Mouse (Mus musculus): ENCODE data around the gene Iffo1. TPM values are rescaled to one million over a fixed set of nuclear protein-coding genes. Genes with fewer than 3 reads are reported as not detected.

Iffo1 gene
- total and polyA plus RNA-seq, 2 experiments from 2014 or later = 18.3 to 28.8 TPM

- Histone ChIP-seq H3K4me3 (ENCODE audit: low read depth, low read length) (peak overlapping the region; percentile 72), H3K36me3 (ENCODE audit: insufficient read depth) (peaks cover 37% of the 10 kb centered on the region), H3K27ac (ENCODE audit: low read depth, low read length) (peak overlapping the region; percentile 80), H3K4me1 (ENCODE audit: insufficient read depth) (peaks cover 17% of the 10 kb centered on the region), H3K4me2 (ENCODE audit: low read depth) (peak overlapping the region; percentile 84), H3K9ac (peak overlapping the region; percentile 87), H3K9me3 (ENCODE audit: low read length) (no peaks in the 10 kb centered on the region), H3K27me3 (ENCODE audit: insufficient read depth, low read length) (no peaks in the 10 kb centered on the region)
- no peak for TF ChIP-seq CTCF (IDR thresholded peaks at IDR 0.05; ENCODE audit: low read depth)
- WGBS = under 1% methylated on average over 37 of the region's 39 CpGs
- DNase-seq (peak; percentile 80), ATAC-seq (peak; percentile 46)
Measured at GRCm38 (mm10) chr6:125164672-125165327, 19.8 kb downstream of the Iffo1 start.

- ATAC-seq = peak; percentile 94
- no peaks in the 10 kb centered on the region for H3K27me3 ChIP-seq (ENCODE audit: insufficient read depth, low read length)
- peak overlapping the region; percentile 87 for H3K9ac ChIP-seq
- peak overlapping the region; percentile 84 for H3K4me2 ChIP-seq (ENCODE audit: low read depth)
- under 1% methylated on average over 36 of the region's 36 CpGs for WGBS
- H3K9me3 ChIP-seq (ENCODE audit: low read length) = no peaks in the 10 kb centered on the region
- H3K4me1 ChIP-seq (ENCODE audit: insufficient read depth) = peaks cover 17% of the 10 kb centered on the region
- H3K4me3 ChIP-seq (ENCODE audit: low read depth, low read length) = peak overlapping the region; percentile 72
- no peak for TF ChIP-seq CTCF (IDR thresholded peaks at IDR 0.05; ENCODE audit: low read depth)
- peak; percentile 97 for DNase-seq
- peaks cover 37% of the 10 kb centered on the region for H3K36me3 ChIP-seq (ENCODE audit: insufficient read depth)
- H3K27ac ChIP-seq (ENCODE audit: low read depth, low read length) = peak overlapping the region; percentile 80
Measured at GRCm38 (mm10) chr6:125165328-125165891, 20.4 kb downstream of the Iffo1 start.

DNA sequence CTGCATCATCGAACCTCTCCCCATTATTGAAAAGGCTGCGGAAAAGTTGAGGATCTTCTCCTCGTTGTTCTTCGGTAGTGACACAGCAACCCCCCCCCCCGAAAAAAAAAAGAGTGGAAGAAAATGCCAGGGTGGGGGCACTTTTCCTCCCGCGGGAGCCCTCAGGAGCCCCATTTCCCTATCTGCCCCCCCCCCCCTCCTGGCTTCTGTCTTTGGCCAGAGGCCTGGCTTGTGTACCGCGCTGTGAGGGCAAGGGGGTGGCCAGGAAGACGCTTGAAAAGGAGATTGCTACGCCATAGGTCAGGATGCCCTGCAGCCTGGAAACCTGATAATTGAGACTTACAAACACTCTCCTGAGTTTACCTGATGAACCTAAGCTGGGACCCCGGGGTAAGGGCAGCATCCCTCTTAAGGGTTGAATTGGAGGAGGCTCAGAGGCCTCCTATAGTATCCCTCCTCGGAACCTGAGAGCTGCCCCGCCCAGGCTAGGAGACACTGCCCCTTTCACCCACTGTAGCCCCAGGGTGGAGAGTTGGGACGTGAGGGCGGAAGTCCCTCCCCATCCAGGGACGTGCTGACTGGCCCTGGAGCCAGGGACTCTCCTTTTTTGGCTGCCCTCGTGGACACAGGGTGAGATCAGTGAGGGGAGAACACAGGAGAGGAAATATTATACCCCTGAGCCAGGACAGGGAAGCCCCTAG is 21.2 kb downstream of the Iffo1 start, which contains the start of gene Gapdh:
Gapdh (minus strand) TSS at position 417 of the 701 bp plus-strand sequence.
- Histone ChIP-seq H3K36me3 (ENCODE audit: insufficient read depth) (peaks cover 37% of the 10 kb centered on the region), H3K9me3 (ENCODE audit: low read length) (no peaks in the 10 kb centered on the region), H3K9ac (peak within 1 kb of the TSS; percentile 87), H3K27ac (ENCODE audit: low read depth, low read length) (peak within 1 kb of the TSS; percentile 80), H3K4me1 (ENCODE audit: insufficient read depth) (peaks cover 17% of the 10 kb centered on the region), H3K27me3 (ENCODE audit: insufficient read depth, low read length) (no peaks in the 10 kb centered on the region), H3K4me2 (ENCODE audit: low read depth) (peak within 1 kb of the TSS; percentile 84), H3K4me3 (ENCODE audit: low read depth, low read length) (peak within 1 kb of the TSS; percentile 72)
- TF ChIP-seq CTCF (IDR thresholded peaks at IDR 0.05; ENCODE audit: low read depth) = no peak
- peak; percentile 21 for ATAC-seq
- no peak for DNase-seq
- 3% methylated on average over 18 of the region's 18 CpGs for WGBS

- ATAC-seq (no peak), DNase-seq (peak; percentile 36)
- no peaks in the 10 kb centered on the region for H3K27me3 ChIP-seq (ENCODE audit: insufficient read depth, low read length)
- H3K9me3 ChIP-seq (ENCODE audit: low read length) = no peaks in the 10 kb centered on the region
- H3K4me1 ChIP-seq (ENCODE audit: insufficient read depth) = peaks cover 17% of the 10 kb centered on the region
- no peak for TF ChIP-seq CTCF (IDR thresholded peaks at IDR 0.05; ENCODE audit: low read depth)
- H3K27ac ChIP-seq (ENCODE audit: low read depth, low read length) = peak overlapping the region; percentile 80
- H3K36me3 ChIP-seq (ENCODE audit: insufficient read depth) = peaks cover 40% of the 10 kb centered on the region
- no peak overlapping the region for H3K4me3 ChIP-seq (ENCODE audit: low read depth, low read length)
- 15% methylated on average over 10 of the region's 10 CpGs for WGBS
- H3K4me2 ChIP-seq (ENCODE audit: low read depth) = peak overlapping the region; percentile 84
- H3K9ac ChIP-seq = peak overlapping the region; percentile 87
Measured at GRCm38 (mm10) chr6:125166861-125167650, 22.0 kb downstream of the Iffo1 start.

GRCm38 (mm10) chr6:125168086-125168485 is 23.0 kb downstream of the Iffo1 start:
- 90% methylated on average over 14 of the region's 14 CpGs for WGBS
- ATAC-seq (no peak), DNase-seq (no peak)
- no peak for TF ChIP-seq CTCF (IDR thresholded peaks at IDR 0.05; ENCODE audit: low read depth)
- H3K4me1 ChIP-seq (ENCODE audit: insufficient read depth) = peaks cover 17% of the 10 kb centered on the region
- no peaks in the 10 kb centered on the region for H3K9me3 ChIP-seq (ENCODE audit: low read length)
- H3K27ac ChIP-seq (ENCODE audit: low read depth, low read length) = no peak overlapping the region
- no peak overlapping the region for H3K4me3 ChIP-seq (ENCODE audit: low read depth, low read length)
- H3K9ac ChIP-seq = no peak overlapping the region
- no peaks in the 10 kb centered on the region for H3K27me3 ChIP-seq (ENCODE audit: insufficient read depth, low read length)
- H3K36me3 ChIP-seq (ENCODE audit: insufficient read depth) = peaks cover 50% of the 10 kb centered on the region
- no peak overlapping the region for H3K4me2 ChIP-seq (ENCODE audit: low read depth)

DNA sequence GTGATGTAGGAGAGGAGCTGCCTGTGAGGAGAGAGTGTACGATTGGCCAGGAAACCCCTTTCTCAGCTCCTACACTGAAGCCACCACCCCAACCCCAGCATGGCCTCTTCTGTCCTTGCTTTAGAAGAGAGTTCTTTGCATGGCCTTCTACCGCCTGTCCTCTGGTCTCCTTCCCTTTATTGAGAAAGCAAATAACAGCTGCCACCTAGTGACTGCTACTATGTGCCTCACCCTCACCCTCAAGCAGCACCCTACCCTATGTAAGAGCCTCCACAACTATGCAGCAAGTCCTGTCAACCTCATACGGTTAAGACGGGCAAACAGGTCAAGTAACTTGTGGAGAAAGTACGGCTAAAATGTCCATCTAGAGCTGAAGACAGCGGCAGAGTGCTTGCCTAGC is 25.2 kb downstream of the Iffo1 start:
- no peaks in the 10 kb centered on the region for H3K9me3 ChIP-seq (ENCODE audit: low read length)
- 0 out of 2 replicates have a peak, but pooled peaks have one; percentile 9 for TF ChIP-seq CTCF (IDR thresholded peaks at IDR 0.05; ENCODE audit: low read depth)
- H3K4me2 ChIP-seq (ENCODE audit: low read depth) = no peak overlapping the region
- H3K27ac ChIP-seq (ENCODE audit: low read depth, low read length) = no peak overlapping the region
- no peaks in the 10 kb centered on the region for H3K27me3 ChIP-seq (ENCODE audit: insufficient read depth, low read length)
- H3K4me3 ChIP-seq (ENCODE audit: low read depth, low read length) = no peak overlapping the region
- 0 out of 2 replicates have a peak, but pooled peaks cover 7% of the 10 kb centered on the region for H3K4me1 ChIP-seq (ENCODE audit: insufficient read depth)
- no peak overlapping the region for H3K9ac ChIP-seq
- no peak for DNase-seq
- ATAC-seq = no peak
- 84% methylated on average over 6 of the region's 6 CpGs for WGBS
- H3K36me3 ChIP-seq (ENCODE audit: insufficient read depth) = peaks cover 70% of the 10 kb centered on the region
